ENCODE assay signal across 13 mouse cellular contexts in genomic region chr8:64948371-64948770, GRCm38 (mm10). TPM values are rescaled to one million over a fixed set of nuclear protein-coding genes. Genes with fewer than 3 reads are reported as not detected.
A peak's percentile ranks its signal among the peaks of the same experiment; 100 is the strongest.
DNase-seq lines count a peak whose midpoint lies in the region; ATAC-seq and TF ChIP-seq lines count a peak whose summit lies in the region.
"Had no signal": no experiment of that assay in that cellular context is flagged by ENCODE, and none has a peak within 500 bp of the region (broad histone marks: within the 10 kb centered on the region; RNA-seq: fewer than 3 reads in every experiment).

No protein-coding gene starts in this region.

- no peak overlapping the region for H3K4me3 ChIP-seq in lung, embryonic 15.5 days
- peak overlapping the region; percentile 48 for H3K4me3 ChIP-seq in myocyte

- ATAC-seq in cerebellum, adult (ENCODE audit: insufficient number of reproducible peaks, low FRiP score, low TSS enrichment), result peak; percentile 50
- ATAC-seq in lung, embryonic 15.5 days (ENCODE audit: borderline replicate concordance, extremely low read depth, low FRiP score, low TSS enrichment), result no peak

- TF ChIP-seq POLR2A in myocyte (IDR thresholded peaks at IDR 0.05; ENCODE audit: insufficient read length, low read depth), result no peak

- no peaks in the 10 kb centered on the region for H3K9me3 ChIP-seq in lung, embryonic 15.5 days
- H3K9me3 ChIP-seq: heart, embryonic 15.5 days had no signal

- no peak for DNase-seq in cerebellum, postnatal 4 days (ENCODE audit: low spot score in 2 of 2)
- no peak for DNase-seq in lung, postnatal 25 days (ENCODE audit: low spot score)
- peak; percentile 65 for DNase-seq in cerebellum, adult 9-11 months
- no peak for DNase-seq in thymus, postnatal 25 days
- DNase-seq in right cerebral cortex, adult 2 months (ENCODE audit: low spot score in 2 of 2), result no peak
- DNase-seq: gastrocnemius, postnatal 10 days; kidney, adult 8-10 months had no signal

- 63% methylated on average over 1 of the region's 1 CpGs for WGBS in lung, embryonic 15.5 days

- H3ac ChIP-seq in myocyte (ENCODE audit: control insufficient read depth, insufficient read length), result no peak overlapping the region

- no peak overlapping the region for H3K27ac ChIP-seq in lung, embryonic 15.5 days

- no peak overlapping the region for H3K9ac ChIP-seq in lung, embryonic 15.5 days

- H3K4me1 ChIP-seq in lung, embryonic 15.5 days, result 0 out of 2 replicates have a peak, but pooled peaks cover 2% of the 10 kb centered on the region

- H3K79me2 ChIP-seq in myocyte (ENCODE audit: control insufficient read depth, insufficient read depth), result no peaks in the 10 kb centered on the region

- no peaks in the 10 kb centered on the region for H3K36me3 ChIP-seq in lung, embryonic 15.5 days
- no peaks in the 10 kb centered on the region for H3K36me3 ChIP-seq in myocyte (ENCODE audit: control insufficient read depth, insufficient read depth)
- H3K36me3 ChIP-seq: heart, embryonic 15.5 days had no signal

- peak overlapping the region; percentile 66; the same call in 1 of the 2 replicates for H3K4me2 ChIP-seq in lung, embryonic 15.5 days
- H3K4me2 ChIP-seq in myocyte (ENCODE audit: low read depth), result peak overlapping the region; percentile 94

- 0 out of 2 replicates have a peak, but pooled peaks cover under 1% of the 10 kb centered on the region for H3K27me3 ChIP-seq in lung, embryonic 15.5 days
- H3K27me3 ChIP-seq in myocyte (ENCODE audit: control insufficient read depth, insufficient read depth, insufficient read length), result no peaks in the 10 kb centered on the region
- H3K27me3 ChIP-seq: heart, embryonic 15.5 days had no signal

TF ChIP-seq in myocyte, 11 proteins besides CTCF, POLR2A, EP300 and RAD21:
- TF ChIP-seq E2F4 (IDR thresholded peaks at IDR 0.05; ENCODE audit: insufficient read depth) (no peak), MYOD1 (IDR thresholded peaks at IDR 0.05; ENCODE audit: control insufficient read depth in 1 of 3, insufficient read length in 2 of 3, low read depth in 2 of 3) (no peak), TCF12 (IDR thresholded peaks at IDR 0.05; ENCODE audit: insufficient read depth, poor library complexity, severe bottlenecking) (no peak), REST (IDR thresholded peaks at IDR 0.05; ENCODE audit: insufficient read depth, insufficient read length) (no peak), TCF3 (IDR thresholded peaks at IDR 0.05; ENCODE audit: insufficient read length, low read depth) (no peak), MYOG (IDR thresholded peaks at IDR 0.05; ENCODE audit: control insufficient read depth in 1 of 3, insufficient read depth in 1 of 3, insufficient read length in 2 of 3, low read depth in 2 of 3) (no peak), POLR2AphosphoS2 (IDR thresholded peaks at IDR 0.05; ENCODE audit: insufficient read length, low read depth) (no peak), MAX (IDR thresholded peaks at IDR 0.05; ENCODE audit: low read depth) (no peak), CEBPB (IDR thresholded peaks at IDR 0.05; ENCODE audit: insufficient read depth, poor library complexity, severe bottlenecking) (no peak)

RNA-seq across cellular contexts. Expression of gene Tmem192, which starts 1.4 kb away (rescaled TPM):
- polyA plus RNA-seq in lung, embryonic 15.5 days (2015; fragmentation: Nextera tagmentation; extraction: Ambion mirVana), result 27.2 and 27.6 TPM in 2 replicates
- polyA plus RNA-seq in myocyte (2012; fragmentation: generic; extraction: Trizol), result 38.5 TPM

RNA-seq across cellular contexts. Expression of gene Trim75, which starts 39.3 kb away (rescaled TPM):
- not detected in 2 replicates for polyA plus RNA-seq in lung, embryonic 15.5 days (2015; fragmentation: Nextera tagmentation; extraction: Ambion mirVana)
- polyA plus RNA-seq in myocyte (2012; fragmentation: generic; extraction: Trizol), result not detected
- polyA plus RNA-seq: heart, embryonic 15.5 days; liver, embryonic 16.5 days; stomach, embryonic 16.5 days had no signal
